Mouse (Mus musculus): ENCODE data around the gene Mapkbp1.

DNA sequence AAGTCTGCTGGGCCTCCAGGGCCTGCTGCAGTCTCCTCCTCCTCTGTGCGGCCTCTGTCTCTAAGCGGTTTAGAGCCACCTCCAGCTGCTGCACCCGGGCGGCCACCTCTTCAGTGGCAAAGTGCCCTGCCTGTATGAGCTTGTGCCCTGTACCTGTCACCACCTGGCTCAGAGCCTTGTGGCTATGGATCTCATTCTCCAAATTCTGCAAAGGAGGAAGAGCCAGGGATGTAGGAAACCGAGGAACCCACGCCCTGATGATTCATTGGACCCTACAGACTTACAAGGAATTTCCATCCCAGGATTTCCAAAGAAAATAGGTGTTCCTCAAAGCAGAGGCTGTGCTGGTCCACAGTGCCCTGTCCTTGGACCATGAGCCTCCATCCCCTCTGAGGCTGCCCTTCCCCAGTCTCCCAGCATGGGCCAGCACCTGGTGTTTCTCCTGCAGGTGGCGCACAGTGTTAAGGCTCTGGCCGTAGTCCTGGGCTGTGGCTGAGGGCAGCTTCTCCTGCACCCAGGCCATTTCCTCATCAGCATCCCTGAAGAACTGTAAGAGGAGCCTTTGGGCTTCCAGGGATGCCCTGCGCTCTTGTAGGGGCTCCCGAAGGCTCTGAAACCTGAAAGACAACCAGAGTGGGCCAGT lies 77.3 kb downstream of the Mapkbp1 start:
- TF ChIP-seq GATA1 (IDR thresholded peaks at IDR 0.05; ENCODE audit: borderline replicate concordance, low read length): no peak
- TF ChIP-seq FLI1 (IDR thresholded peaks at IDR 0.05; ENCODE audit: low read length): no peak
